Mouse (Mus musculus): Measurements from ENCODE around the gene Lmln.
"Not testable (repeated sequence)": the region's sequence is repeated elsewhere in the genome, so short reads cannot be mapped to it uniquely, and the experiment has no call there.

Lmln gene

DNA sequence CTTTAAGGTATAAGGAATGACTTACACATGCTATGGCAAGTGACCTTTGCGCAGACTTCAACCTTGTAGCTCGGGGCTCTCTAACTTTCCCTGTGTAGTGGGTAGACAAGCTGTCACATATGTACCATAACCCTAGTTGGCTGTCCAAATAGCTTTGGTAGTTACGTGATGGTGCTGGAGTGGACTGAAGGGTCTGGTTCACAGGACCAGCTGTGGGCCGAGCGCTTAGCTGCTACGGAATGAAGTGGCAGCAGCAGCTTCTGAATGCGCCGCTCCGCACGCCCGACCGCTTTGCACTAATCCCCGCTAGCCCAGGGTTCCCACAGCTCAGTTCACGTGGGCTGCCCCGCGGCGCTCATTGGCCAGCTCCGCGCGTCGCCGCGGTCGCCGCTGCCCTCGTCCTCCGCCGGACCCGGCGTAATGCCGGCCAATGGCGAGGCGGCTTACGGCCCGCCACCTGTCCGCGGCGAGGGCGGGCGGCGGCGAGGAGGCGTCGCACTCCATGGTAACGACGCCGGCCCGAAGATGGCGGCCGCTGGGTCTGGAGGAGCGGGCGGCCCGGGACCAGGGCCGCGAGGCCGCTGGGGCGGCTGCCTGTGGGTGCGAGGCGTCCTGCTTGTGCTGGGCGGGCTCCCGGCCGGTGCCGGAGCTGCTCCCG lies at the start of gene Lmln:
TSS of gene Lmln (plus strand) at position 498 of the 658 bp plus-strand sequence.
- DNase-seq (ENCODE audit: low spot score in 2 of 2), result peak; percentile 87 to 92

DNA sequence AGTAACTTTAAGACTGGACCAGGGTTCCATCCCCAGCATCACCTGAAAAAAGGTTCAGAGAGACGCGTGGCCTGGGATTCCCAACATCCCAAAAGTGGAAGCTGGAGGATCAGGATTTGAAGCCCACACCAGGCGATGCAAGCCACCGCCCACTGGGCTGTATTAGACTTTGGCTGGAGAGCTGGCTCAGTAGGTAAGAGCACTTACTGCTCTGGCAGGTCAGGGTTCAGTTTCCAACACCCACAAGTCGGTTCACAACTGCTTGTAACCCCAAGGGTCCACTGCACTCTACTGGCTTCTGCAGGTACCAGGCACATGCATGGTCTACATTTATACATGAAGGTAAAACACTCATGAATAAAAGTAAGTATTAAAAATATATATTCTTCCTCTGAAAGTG lies 48.5 kb upstream of the Lmln start:
- no peak for DNase-seq (ENCODE audit: low spot score in 2 of 2)

DNA sequence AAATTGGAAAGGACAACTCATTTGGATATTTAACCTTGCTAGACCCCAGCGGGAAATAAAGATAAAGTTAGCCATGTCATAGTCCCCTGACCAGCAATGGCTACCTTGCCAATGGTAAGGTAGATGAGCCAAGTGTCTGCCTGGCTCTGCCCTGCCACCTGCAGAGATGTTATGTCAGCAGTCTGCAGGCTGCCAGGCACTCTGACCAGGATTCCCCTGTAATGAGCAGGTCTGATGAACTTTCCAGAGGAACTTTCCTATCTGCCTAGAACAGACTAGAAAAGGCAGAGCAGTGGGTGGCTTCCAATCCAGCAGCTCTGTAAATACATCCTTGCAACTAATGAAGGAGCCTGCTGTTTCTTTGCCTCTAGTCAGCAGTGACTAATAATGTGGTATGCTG lies 47.4 kb upstream of the Lmln start:
- DNase-seq (ENCODE audit: low spot score in 2 of 2), result no peak

DNA sequence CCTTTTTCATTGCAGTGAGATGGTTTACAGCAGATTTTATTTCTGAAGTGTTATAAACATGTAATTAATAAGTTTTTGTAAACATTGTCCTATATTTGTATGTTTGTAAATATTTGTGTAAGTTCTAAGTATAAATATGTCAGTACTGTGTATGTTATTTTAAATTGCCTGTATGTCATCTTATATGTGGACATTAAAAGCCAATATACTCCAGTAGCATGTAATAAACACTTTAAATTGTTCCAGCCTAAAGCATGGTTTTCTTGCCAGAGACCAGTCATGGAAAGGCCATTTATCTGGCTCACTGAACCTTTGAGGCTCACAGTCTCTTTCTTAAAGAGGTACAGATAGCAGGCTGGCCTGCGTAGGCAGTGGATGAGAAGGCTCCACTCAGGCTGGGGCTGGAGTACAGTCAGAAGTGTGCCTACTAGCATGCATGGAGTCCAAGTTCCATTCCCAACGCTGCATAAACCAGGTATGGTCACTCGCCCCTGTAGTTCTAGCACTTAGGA lies 46.9 kb upstream of the Lmln start:
- DNase-seq (ENCODE audit: low spot score in 2 of 2), result no peak

DNA sequence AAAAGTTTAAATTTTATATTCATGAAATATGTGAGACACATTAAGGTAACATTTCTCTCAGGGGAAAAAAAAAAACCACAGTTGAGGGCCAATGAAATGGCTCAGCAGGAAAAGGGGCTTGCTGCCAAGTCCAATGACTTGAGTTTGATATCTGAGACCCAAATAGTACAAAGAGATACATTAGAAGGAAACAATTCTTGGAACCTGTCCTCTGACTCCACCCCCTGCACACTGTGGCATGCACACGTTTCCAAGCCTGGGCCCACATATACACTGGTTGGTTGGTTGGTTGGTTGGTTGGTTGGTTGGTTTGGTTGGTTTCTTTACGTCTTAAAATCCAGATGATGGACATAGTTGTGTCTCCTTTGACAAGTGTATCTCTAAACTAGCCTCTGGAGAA lies 46.3 kb upstream of the Lmln start:
- DNase-seq (ENCODE audit: low spot score in 2 of 2), result no peak

DNA sequence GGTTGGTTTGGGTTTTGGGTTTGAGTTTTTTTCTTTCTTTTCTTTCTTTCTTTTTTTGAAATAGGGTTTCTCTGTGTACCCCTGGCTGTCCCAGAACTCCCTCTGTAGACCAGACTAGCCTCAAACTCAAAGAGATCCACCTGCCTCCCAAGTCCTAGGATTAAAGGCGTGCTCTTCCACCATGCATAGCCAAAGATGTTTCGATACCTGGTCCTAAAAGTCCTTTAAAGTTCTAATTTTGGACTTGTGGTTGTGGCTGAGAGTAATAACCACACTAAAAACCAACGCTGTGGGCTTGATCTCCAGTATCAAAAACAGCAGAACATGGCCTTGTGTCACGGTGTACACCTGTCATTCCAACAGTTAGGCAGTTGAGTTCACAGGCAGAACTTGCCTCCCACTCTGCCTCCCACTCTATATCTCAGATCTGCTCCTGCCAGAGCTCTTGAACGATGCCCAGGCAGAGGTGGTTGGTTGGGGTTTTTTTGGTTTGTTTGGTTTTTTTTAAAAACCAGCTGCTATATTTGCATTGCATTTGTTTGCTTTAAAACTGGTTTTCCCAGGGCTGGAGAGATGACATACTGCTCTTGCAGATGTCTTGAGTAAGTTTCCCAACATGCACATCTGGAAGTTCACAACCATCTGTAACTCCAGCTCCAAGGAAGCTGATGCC lies 44.5 kb upstream of the Lmln start:
- DNase-seq (ENCODE audit: low spot score in 2 of 2), result no peak

DNA sequence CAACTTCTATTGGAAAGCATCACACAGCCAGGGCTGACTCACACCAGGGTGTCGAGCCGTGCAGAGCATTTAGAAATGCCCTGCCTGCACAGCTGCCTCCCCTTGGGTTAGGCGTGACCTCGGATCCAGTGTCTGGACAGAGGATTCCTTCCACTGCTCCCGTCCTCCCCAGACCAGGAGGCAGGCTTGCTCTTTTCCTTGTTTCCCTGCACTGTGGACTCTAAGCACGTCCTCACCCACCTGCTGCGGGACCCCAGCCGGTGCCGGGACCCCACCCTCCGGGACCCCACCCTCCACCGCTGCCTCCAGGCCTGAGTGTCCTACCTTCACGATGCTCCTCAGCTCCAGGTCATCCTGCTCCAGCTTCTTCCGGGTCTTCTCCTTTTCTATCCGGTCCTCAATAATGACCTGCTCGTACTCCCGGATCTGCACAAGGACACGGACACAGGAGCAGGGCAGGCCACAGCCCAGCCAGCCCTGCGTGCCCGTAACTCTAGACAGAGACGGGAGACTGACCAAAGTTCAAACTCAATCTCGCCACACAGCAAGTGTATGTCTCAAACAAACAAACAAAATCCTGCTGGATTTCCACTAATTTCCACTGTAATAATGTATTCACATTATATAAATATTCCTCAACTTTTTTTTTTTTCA lies 43.1 kb upstream of the Lmln start:
- DNase-seq (ENCODE audit: low spot score in 2 of 2), result no peak

DNA sequence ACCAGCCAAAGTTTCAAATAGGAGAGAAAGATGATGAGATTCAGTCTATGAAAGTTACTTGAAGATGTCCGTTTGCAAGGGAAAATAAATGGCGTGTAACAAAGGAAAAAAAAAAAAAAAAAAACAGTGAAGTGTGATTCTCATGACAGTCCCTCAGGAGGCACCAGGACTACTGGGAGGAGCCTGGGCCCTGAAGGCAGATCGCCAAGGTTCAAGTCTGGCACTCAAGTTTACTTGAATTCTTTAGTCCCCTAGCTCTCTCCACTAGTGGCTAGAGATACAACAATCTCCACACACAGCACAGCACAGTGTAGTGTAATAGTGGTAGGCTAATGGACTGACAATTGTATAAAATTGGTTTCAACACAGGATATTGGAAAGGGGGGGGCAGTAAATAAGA lies 40.9 kb upstream of the Lmln start:
- no peak for DNase-seq (ENCODE audit: low spot score in 2 of 2)

DNA sequence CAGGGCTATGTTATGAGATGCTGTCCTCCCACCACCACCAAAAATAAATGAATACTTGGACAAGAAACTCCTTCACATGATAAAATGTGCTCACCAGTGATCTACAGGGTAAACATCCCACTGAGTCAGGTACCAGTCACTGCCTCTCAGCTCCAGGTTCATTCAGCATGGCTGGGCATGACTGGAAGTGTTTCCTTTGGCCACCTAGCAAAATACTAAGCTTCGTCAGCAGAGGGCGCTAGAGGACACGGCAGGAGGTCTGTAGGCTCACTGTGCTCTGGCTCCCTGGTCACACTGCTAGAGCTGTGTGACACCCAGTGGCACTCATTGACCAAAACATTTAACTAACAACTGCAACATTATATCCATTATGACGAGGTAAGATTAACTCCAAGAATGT lies 38.6 kb upstream of the Lmln start:
- DNase-seq (ENCODE audit: low spot score in 2 of 2), result peak; percentile 79 to 94

DNA sequence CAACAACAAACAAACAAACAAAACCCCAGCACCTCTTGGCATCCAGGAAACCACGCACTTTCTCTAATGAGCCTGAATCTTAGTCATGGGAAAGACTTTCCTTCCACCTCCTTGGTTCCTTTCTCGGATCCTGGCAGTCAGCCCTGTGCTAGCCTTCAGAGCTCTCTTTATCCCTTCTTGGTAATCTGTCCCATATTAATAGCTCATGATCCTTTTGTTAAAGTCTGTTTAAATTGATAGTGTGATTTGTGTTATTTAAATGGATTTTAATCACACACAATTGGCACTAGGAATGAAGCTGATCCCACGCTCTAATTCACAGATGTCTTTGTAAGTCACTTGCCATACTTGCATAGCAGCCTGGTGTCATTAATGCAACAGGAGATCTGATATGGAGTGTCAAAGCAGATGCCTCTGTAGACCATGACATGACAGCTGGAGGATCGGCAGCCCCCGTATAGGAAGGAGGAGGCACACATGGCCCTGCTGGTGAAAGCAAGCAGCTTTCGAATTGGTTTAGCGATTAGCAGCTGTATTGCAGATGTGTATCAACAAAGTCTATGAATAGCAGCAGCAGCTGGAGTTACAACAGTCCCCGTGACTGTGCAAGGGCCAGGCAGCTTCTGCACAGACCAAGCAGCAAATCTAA lies 37.7 kb upstream of the Lmln start:
- no peak for DNase-seq (ENCODE audit: low spot score in 2 of 2)

DNA sequence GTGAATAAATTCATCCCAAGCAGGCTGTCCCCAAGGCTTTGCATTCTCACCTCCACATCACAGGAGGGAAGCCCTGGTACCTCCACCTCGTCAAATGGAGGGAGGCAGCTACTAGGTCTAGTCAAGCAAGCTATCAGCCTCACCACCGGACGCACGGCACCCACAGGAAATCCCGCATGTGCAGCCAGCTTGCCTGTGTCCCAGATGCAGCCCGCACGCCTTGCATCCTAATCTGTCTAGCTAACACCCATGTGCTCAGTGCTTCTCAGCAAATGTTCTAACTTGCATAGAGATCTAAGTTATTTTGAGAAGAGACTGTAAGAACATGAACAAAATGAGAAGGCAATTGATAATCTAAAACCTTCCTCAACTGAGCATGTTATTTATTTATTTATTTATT lies 36.0 kb upstream of the Lmln start:
- no peak for DNase-seq (ENCODE audit: low spot score in 2 of 2)

DNA sequence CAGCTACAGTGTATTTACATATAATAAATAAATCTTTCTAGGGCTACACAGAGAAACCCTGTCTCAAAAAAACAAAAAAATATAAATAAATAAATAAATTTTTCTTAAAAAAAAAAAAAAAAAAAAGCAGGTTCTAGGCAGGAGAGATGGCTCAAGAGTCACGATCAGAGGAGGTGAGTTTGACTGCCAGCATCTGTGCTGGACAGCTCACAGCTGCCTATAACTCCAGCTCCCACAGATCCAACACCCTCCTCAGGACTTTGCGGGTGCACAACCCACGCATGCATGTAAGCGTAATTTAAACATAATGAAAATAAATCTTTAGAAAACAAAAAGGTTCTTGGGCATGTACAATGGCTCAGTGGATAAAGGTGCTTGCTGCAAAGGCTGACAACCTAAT lies 26.3 kb upstream of the Lmln start:
- DNase-seq (ENCODE audit: low spot score in 2 of 2), result no peak

DNA sequence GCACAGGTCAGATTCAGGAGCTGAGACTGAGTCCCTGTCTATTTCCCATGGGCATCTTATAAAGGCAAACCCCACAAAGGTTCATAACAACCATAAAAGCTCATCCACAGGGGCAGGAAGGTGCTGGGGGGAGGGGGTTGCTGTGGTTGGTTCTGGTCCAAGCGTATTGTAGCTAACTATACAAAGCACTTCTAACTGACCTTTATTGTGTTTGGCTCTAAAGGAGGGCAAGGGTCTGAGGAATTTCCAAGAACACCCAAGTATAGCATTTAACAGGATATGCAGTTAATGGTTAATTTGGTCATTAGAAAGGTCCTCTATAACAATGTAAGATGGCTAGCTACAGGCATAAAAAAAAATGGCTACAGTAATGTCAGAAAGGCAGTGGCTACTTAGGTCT lies 19.6 kb upstream of the Lmln start:
- no peak for DNase-seq (ENCODE audit: low spot score in 2 of 2)

DNA sequence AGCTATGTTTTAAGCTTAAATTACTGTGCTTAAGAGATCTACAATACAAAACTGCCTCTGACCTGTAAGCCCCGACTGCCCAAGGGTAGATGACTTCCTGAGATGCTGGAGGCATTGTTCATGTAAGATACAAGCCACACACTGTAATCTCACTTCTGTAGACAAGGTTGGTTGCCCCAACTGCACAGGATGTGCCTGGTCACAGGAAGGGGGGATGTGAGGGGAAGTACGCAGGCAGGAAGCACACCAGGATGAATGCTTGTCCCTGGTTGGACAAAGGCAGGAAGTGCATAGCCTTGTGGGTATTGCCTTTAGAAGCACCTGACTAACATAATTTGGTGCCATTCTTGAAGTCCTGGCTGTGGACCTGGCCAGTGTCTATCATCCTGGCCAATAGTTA lies 19.1 kb upstream of the Lmln start:
- DNase-seq (ENCODE audit: low spot score in 2 of 2), result no peak

DNA sequence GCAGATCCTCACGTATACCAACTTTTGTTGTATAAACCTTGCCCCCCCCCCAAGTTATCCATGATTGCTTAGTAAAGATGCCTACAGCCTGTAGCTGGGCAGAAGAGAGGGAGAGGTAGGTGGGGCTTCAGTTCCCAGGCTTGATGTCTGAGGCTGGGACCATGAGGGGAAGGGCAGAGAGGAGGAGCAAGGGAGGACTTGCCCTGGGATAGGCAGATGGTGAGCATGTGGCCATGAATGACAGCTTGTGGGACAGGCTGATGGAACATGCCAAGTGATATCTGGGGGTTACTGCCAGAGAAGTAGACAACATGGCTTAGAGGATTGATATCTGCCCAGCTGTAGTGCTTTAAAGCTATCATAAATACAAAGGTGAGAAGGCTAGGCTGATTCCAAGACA lies 14.3 kb upstream of the Lmln start:
- DNase-seq (ENCODE audit: low spot score in 2 of 2), result no peak

DNA sequence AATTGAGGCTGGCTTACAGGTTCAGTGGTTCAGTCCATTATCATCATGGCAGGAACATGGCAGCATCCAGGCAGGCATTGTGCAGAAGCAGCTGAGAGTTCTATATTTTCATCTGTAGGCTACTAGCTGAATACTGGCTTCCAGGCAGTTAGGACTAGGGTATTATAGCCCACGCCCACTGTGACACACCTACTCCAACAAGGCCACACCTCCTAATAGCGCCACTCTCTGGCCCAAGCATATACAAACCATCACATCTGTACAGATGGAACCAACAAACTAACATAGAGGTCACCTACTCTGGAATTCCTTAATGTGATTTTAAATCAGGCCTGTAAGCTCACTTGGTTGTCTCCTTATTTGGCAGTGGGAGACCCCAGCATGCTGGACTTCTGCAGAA lies 13.6 kb upstream of the Lmln start:
- no peak for DNase-seq (ENCODE audit: low spot score in 2 of 2)

DNA sequence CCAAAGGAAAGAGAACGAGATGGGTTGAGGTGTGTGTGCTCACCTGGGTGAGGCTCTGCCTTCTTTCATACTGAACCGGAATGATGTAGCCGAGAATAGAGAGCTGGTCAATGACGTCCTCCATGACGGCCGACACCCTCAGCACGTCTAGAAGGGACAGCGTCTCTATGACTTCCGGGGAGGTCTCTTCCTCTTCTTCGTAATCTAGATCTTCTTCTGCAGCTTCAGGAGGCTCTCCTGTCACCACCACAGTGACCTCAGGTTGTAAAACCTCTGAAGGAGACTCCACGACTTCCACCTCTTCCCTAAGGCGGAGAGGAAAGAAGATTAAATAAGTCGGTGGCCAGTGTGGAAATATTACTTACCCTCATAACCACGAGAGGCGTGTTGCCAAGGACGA lies 12.5 kb upstream of the Lmln start:
- DNase-seq (ENCODE audit: low spot score in 2 of 2), result no peak

DNA sequence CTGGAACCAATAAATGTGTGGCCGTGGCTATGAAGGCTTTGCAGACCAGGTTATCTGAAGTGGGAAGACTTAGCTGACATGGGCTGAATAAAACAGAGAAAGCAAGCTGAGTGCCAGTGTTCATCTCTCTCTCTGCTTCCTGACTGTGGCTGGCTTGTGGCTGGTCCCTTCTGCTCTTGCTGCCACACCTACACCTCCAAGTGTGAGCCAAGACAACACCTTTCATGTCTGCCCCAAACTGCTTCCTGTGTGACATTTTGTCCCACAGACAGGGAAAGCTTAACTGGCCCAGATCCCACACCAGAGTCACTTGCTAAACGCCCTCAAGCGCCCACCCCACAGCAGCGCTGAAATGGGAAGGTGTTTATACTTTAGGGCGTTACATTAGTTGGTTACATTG lies 9.2 kb upstream of the Lmln start:
- DNase-seq (ENCODE audit: low spot score in 2 of 2), result no peak

DNA sequence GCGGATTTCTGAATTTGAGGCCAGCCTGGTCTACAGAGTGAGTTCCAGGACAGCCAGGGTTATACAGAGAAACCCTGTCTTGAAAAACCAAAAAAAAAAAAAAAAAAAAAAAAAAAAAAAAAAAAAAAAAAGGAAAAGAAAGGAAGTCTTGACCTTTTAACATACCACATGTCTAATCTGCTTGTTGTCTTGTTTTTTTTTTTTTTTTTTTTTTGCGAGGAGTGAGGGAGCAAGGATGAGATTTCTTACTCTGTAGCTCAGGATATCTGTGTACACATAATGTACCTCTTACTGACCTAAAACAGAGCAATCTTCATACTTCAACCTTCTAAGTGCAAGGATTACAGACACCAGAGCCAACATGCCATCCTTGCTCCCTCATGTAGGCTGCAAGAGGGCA lies 7.4 kb upstream of the Lmln start:
- not testable (repeated sequence) for DNase-seq (ENCODE audit: low spot score in 2 of 2)

DNA sequence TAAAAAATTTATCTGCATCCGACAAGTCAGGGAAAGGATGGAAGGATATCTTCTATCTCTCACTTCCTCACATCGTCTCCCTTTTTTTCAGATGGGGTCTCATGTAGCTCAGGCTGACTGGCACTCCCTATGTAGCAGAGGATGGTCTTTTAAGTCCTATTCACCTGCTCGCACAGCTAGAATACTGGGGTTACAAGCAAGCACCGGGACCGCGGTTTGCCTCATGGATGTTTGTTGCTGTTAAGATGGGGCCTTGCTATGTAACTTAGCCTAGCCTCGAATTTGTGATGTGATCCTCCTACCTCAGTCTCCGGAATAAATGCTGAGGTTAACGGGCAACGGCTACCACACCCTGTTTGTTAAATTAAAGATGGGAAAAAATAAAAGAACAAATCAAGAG lies 6.7 kb upstream of the Lmln start:
- DNase-seq (ENCODE audit: low spot score in 2 of 2), result no peak

DNA sequence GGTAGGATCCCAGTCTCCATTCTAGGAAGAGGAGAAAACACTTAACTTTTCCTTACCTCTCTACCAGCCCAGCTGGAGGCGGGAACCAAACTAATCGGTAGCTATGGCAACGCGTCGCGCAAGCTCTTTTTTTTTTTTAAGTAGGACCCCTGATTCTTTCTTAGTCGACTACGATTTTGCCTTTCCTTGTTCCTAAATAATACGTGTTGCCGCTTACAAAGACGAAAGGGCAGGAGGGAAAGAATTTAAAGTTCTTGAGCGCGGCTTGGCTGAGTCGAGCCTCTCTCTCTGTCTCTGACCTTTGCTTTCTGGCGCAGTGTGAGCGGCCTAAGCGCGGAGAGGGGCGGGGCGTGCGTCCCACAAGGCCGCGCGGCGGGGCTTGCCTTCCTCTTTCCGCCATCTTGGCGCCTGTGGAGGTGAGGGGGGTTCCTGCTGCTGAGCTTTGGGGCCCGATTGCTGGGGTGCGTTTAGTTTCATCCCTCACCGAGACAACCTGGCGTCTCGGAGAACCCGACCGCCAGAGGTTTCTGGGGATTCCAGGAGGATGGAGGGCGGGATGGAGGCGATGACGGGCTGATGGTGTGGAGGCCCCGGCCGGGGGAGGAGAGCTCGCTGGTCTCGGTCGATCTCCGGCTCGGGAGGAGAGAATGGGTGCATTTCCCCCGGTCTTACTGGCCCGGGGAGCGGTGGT lies 6.1 kb upstream of the Lmln start, which contains the start of the genes Iqcg and Rpl35a:
TSS of gene Iqcg (minus strand) at position 124 of the 691 bp plus-strand sequence.
TSS of gene Rpl35a (plus strand) at position 359 of the 691 bp plus-strand sequence.
- peak; percentile 87 to 95 for DNase-seq (ENCODE audit: low spot score in 2 of 2)

DNA sequence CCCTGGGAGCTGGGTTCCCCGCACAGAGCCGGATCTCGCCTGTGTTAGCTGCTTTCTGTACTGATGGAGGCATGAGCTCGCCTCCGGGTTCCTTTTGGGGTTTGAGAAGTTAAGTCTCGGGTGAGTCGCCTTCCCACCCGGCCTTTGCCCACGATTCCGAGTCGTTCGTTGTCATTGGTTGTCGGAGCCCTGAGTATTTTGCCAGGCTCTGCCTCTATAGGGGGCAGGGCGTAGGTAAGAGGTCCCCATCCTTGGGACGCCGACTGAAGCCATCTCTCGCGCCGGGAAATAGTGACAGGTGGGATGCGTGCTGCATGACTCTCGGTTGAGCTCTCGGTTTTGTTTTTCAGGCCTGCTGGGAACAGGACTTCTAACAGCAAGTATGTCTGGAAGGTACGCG lies 5.5 kb upstream of the Lmln start:
- DNase-seq (ENCODE audit: low spot score in 2 of 2), result no peak

Data from spleen, postnatal 4 days (tissue).